Mouse (Mus musculus) MEL (cell line): ENCODE results near the gene Fut2.

Experiments used
- CTCF ChIP-seq, 3 experiments: IDR thresholded peaks in 2 of 3; conservative IDR thresholded peaks in 1 of 3; 2 replicates each; pipeline ENCODE4 v1.5.1; 2011 to 2012; ENCODE audit warnings: low read length in 3 of 3, low read depth in 2 of 3, mild to moderate bottlenecking in 2 of 3, improper control_type of control experiment in 1 of 3, inconsistent platforms in 1 of 3, mixed read lengths in 1 of 3, moderate library complexity in 1 of 3; ENCODE audit not compliant: control insufficient read depth in 1 of 3, insufficient read depth in 1 of 3, poor library complexity in 1 of 3, severe bottlenecking in 1 of 3
- GATA1 ChIP-seq: IDR thresholded peaks from 2 replicates; pipeline ENCODE4 v1.6.1; 2011; ENCODE audit warnings: low read depth, low read length, improper control_type of control experiment
- POLR2AphosphoS5 ChIP-seq: IDR thresholded peaks from 2 replicates; pipeline ENCODE4 v1.6.1; 2012; ENCODE audit warnings: low read depth, borderline replicate concordance, mild to moderate bottlenecking, inconsistent platforms, low read length, moderate library complexity, mixed read lengths
- RCOR1 ChIP-seq: IDR thresholded peaks from 2 replicates; pipeline ENCODE4 v1.6.1; 2012; ENCODE audit warnings: low read depth, mild to moderate bottlenecking, inconsistent platforms, low read length, improper control_type of control experiment
- TBP ChIP-seq: IDR thresholded peaks from 2 replicates; pipeline ENCODE4 v1.8.0; 2011; ENCODE audit warnings: low read depth, low read length, improper control_type of control experiment
- TCF12 ChIP-seq: IDR thresholded peaks from 2 replicates; pipeline ENCODE4 v1.6.1; 2014; ENCODE audit warnings: low read depth, mild to moderate bottlenecking, inconsistent platforms, low read length, improper control_type of control experiment, moderate library complexity
- ZMIZ1 ChIP-seq: IDR thresholded peaks from 2 replicates; pipeline ENCODE4 v1.6.1; 2012; ENCODE audit warnings: low read depth, mild to moderate bottlenecking, inconsistent platforms, low read length, improper control_type of control experiment, moderate library complexity

GRCm38 (mm10) chr7:45627261-45627660 is 38.9 kb downstream of the Fut2 start, which contains the start of gene Rasip1:
- TF ChIP-seq POLR2AphosphoS5 (no peak), RCOR1 (no peak), GATA1 (no peak), CTCF (IDR thresholded peaks at IDR 0.05 in 2 of 3, conservative IDR thresholded peaks at IDR 0.05 in 1 of 3; ENCODE audit: control insufficient read depth in 1 of 3, insufficient read depth in 1 of 3, low read depth in 2 of 3, low read length in 3 of 3, poor library complexity in 1 of 3, severe bottlenecking in 1 of 3) (no peak), ZMIZ1 (no peak), TCF12 (no peak), TBP (no peak)
